Mouse (Mus musculus) natural killer cell, adult 2 months (primary cell): ENCODE measurements around the gene Olfr20.
"Not testable (repeated sequence)": the region's sequence is repeated elsewhere in the genome, so short reads cannot be mapped to it uniquely, and the experiment has no call there.

Source experiments
- DNase-seq, 2 experiments: peaks; one replicate each; pipeline ENCODE4 v3.0.0; 2022; ENCODE audit warnings: low spot score in 2 of 2

Olfr20 gene

DNA sequence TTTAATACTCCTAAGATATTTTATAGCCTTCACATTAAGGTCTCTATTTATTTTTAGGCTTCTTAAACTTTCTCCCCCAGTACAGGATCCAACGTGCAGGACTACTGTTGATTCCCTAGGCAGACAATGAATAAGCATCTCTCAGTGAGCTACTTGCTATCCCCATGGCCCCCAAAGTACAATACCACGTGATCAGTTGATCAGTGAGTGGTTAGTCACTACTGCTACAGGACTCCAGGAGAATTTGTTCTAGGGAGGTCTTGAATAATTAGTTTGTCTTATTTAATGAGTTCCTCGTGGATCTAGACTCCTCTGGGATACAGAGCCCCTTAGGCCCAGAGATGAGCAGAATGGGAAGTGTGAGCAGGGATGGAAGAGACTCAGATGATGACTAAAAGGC, at the start of gene Olfr20:
Gene Olfr20, plus strand, starts transcription at position 301 of the 400 bp plus-strand sequence.
- DNase-seq: no peak

DNA sequence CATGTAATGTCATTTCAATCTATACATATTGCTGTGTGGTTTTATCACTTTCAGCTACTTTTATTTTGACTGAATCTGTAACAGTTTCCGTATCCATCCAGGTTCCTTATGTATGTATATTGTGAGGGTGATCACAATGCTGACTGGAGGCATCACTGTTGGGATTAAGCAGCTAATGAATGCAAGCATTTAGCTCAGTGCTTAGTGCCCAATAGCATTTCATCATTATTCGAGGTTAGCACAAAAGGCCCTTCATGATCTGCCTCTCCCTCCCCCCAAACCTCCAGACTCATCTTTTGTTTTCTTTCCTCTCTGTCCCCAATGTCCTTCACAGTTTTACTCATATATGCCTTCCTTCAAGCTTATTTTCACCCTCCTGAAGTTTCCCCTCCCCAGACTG, 47.5 kb upstream of the Olfr20 start:
- DNase-seq: no peak

- no peak for DNase-seq
Observed at GRCm38 (mm10) chr11:73315961-73316360, 34.6 kb upstream of the Olfr20 start.

- not testable (repeated sequence) for DNase-seq
Observed at GRCm38 (mm10) chr11:73318581-73318980, 32.0 kb upstream of the Olfr20 start.

DNA sequence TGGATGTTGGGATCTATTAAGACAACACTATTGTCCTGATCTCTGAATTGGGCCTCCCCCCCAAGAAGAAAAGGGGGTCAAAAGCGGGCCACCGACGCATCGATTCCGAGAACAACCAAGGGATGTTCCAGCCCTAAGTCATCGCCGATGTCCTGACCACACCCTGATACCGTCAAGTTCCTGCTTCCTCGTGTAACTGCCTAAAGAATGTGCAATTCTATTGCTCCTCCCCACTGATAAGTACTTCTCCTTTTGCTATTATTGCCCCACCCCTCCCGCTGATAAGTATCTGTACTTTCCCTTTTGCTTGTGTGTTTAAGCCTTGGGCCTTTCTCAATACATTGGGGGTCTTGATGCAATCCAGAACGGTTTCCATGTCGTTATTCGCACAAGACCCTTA, 29.5 kb upstream of the Olfr20 start:
- DNase-seq: not testable (repeated sequence)

- DNase-seq: no peak
Observed at GRCm38 (mm10) chr11:73323906-73324830, 26.4 kb upstream of the Olfr20 start.

GRCm38 (mm10) chr11:73326485-73326886, 24.1 kb upstream of the Olfr20 start:
- no peak for DNase-seq

DNA sequence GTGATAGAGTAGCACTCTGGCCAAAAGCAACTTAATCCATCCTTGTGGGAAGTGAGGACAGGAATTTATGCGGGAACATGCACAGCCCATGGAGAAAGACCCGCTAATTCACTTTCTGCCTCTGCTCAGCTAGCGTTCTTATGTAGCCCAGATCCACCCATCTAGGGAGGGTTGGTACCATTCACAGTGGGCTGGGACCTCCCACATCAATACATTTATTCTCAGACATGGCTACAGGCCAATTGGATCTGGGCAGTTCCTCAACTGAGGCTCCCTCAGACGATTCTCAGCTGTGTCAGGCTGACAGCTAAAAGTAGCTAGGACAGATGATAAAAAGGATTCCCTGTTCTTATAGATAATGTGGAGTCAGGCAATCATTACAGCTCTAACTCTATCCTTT, 23.2 kb upstream of the Olfr20 start:
- no peak for DNase-seq

DNA sequence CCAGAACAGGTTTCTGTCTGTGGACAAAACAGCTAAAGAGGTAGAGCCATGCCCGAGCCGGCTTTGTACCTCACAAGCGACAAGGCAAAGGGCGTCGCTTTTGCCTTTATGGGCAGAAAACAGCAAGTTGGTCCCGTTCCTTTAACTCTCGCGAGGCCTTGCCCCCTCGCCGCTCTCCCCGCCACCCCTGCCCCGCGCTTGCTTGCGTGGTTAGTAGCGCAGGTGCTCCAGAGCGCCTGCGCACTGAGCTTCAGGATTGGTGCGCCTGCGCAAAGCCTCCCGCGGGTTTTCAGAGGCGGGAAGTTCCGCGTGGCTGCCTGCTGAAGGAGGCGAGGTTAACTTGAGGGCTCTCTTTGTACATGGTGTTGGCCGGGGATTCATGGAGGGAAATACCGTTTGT, 21.1 kb upstream of the Olfr20 start, which contains the start of the genes Aspa, Gm49340 and Spata22:
Gene Aspa, minus strand, starts transcription at position 155 of the 400 bp plus-strand sequence.
Gene Gm49340, plus strand, starts transcription at position 300 of the 400 bp plus-strand sequence.
Gene Spata22, plus strand, starts transcription at position 300 of the 400 bp plus-strand sequence.
- no peak for DNase-seq

DNA sequence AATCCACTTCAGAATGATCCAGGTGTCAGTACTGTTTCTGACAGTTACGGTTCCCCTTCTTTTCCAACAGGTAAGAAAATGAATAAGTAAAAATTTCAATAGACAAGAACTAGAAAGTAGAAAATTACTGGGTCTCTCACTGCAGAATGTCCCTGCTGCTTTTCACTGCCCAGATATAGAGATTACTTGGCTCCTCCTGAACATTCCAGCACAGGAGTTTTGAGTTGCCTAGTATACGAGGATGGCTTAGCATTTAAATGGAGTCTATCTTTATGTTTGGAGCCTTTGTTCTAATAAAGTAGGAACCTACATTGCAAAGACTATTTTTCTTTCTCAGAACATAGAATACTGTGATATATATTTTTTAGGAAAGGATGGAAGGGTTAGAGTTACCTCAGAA, 17.2 kb upstream of the Olfr20 start:
- DNase-seq: no peak

DNA sequence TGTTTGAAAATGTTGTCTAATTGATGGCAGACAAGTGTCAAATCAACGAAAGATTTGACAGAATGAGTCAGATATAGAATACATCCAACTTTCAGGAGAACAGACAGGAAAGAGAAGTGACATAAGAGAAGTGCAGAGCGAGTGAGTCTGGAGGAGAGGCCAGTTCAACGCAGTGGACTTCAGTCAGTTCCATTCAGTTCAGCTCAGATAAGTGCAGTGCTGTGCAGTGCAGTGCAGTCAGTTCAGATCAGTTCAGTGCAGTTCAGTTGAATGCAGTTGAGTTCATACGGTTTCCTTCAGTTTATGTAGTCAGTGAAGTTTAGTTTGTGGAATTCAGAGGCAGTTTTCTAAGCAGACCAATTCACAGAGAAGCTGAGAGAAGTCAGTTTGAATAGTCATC, 13.7 kb upstream of the Olfr20 start:
- DNase-seq: no peak

DNA sequence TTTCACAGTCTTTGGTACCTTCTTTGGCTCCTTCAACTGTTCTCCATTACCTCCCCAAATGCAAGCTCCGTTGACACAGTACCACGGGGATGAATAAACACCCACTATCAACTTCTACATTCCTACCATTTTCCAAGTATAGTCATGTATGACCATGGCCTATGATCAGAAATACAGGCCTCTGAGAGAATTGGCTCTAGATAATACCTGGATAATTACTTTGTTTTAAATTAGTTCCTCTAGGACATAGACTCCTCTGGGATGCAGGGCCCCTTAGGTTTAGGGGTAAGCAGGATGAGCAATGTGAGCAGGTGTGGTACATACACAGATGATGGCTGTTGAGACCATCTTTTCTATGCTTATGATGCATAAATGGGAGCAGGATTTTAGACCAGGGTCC, 20.4 kb downstream of the Olfr20 start, which contains the start of gene Olfr376:
Gene Olfr376, plus strand, starts transcription at position 301 of the 400 bp plus-strand sequence.
- no peak for DNase-seq

DNA sequence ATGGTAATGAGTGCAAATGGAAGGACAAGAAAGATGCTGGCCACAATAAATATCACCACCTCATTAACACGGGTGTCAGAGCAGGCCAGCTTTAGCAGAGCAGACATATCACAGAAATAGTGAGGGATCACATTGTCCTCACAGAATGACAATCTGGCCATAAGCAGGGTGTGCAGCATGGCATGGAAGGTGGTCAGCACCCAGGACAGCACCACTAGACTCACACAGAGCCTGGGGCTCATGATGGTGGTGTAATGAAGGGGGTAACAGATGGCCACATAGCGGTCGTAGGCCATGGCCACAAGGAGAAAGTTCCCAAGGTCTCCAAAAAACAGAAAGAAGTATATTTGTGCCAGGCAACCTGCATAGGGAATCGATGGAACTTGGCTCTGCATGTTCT, 44.8 kb downstream of the Olfr20 start:
- DNase-seq: no peak

- no peak for DNase-seq
Observed at GRCm38 (mm10) chr11:73399514-73399913, 48.9 kb downstream of the Olfr20 start, which contains the start of gene Olfr1. Gene Olfr1 (minus strand): TSS chr11:73399614.
